Mouse (Mus musculus) lung, adult 2 months (tissue): ENCODE measurements around the gene Trpv2. TPM values are rescaled to one million over a fixed set of nuclear protein-coding genes. Genes with fewer than 3 reads are reported as not detected.

Experiments
- DNase-seq: peaks from one replicate; pipeline ENCODE4 v3.0.0; 2022
- H3K4me1 ChIP-seq: fragments of 200-500 bp; 2 replicates; pipeline ENCODE4 v1.6.1; 2011; ENCODE audit warnings: low read length; ENCODE audit not compliant: control insufficient read depth, insufficient read depth
- H3K4me3 ChIP-seq: fragments of 200-500 bp; replicated peaks from 2 replicates; pipeline ENCODE3; 2011; ENCODE audit warnings: low read depth, mild to moderate bottlenecking, control low read depth, low read length; ENCODE audit errors: extremely low read depth
- CTCF ChIP-seq: fragments of 200-500 bp; IDR thresholded peaks from 2 replicates; pipeline ENCODE4 v1.5.1; 2011; ENCODE audit warnings: mild to moderate bottlenecking, low read length, control low read depth; ENCODE audit not compliant: insufficient read depth
- POLR2A ChIP-seq: fragments of 200-500 bp; IDR thresholded peaks from 2 replicates; pipeline ENCODE4 v1.6.1; 2011; ENCODE audit warnings: low read depth, mild to moderate bottlenecking, control low read depth, low read length, borderline replicate concordance; ENCODE audit errors: extremely low read depth
- WGBS: fragments of 180-500 bp; shearing (Covaris S2); methylation state at CpG from one replicate; pipeline ENCODE4 v1.1.7; 2018; 5-methylcytosine and 5-hydroxymethylcytosine counted together
- polyA plus RNA-seq: library from polyadenylated mRNA; depleted of rRNA; stranded (reverse); fragments of >200 nt; gene quantifications from 2 replicates; pipeline ENCODE4 v1.2.3, GENCODE M21; 2012

Trpv2 gene
- polyA plus RNA-seq, 1 experiment: 21.8 TPM

GRCm38 (mm10) chr11:62621586-62622283 lies 47.4 kb downstream of the Trpv2 start:
- 82% methylated on average over 4 of the region's 4 CpGs for WGBS
- Histone ChIP-seq H3K4me1 (no peaks in the 10 kb centered on the region), H3K4me3 (no peak overlapping the region)
- DNase-seq: no peak
- TF ChIP-seq CTCF (no peak), POLR2A (no peak)

- no peak for DNase-seq
- Histone ChIP-seq H3K4me3 (no peak overlapping the region), H3K4me1 (no peaks in the 10 kb centered on the region)
- TF ChIP-seq POLR2A (no peak), CTCF (no peak)
- WGBS: 82% methylated on average over 4 of the region's 4 CpGs
These were observed 48.6 kb downstream of the Trpv2 start for GRCm38 (mm10) chr11:62622850-62623249.

DNA sequence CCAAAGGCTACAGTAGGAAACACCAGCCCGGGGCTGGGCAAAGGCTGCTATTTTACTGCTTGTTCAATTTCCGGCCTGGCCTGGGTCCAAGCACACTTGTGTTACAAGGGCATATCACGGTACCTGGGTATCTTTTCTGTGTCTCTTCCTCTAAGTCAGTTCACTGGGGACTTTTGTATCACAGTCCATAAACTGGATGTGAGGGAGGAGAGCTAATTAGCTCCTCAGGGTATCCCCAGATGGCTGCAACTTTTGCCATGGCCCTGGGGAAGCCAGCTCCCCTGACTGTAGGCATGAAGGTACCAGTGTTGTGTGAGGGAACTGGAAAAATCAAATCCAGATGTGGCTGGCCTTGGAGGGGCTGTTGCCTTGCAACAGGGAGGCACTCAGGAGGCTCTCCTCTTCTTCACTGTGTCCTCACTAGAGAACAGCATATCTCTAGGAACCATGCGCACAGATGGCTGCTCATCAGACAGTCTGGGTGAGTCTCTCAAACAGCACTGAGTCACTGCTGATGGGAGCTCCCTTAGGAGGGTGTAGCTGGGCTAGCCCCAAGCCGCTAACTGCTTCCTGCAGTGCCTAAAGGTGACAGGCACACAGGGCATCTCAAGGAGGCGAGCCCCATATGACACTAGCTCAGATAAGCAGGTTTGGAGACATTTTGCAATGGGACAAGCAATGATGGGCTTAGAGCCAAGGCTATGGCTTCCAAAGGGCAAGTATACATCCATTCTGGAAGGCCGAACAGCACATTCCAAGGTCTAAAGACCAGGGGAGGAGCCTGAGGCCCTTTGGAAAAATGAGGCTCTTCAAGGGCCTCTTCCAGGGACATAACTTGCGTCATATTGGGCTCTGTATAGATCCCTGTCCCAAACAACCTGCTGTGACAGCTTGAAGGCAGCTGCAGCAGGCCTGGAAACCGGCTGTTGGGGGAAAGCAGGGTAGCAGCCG lies 50.3 kb downstream of the Trpv2 start:
- Histone ChIP-seq H3K4me3 (no peak overlapping the region), H3K4me1 (peaks cover 6% of the 10 kb centered on the region)
- 62% methylated on average over 10 of the region's 10 CpGs for WGBS
- no peak for DNase-seq
- no peak for TF ChIP-seq CTCF
- TF ChIP-seq POLR2A: no peak

DNA sequence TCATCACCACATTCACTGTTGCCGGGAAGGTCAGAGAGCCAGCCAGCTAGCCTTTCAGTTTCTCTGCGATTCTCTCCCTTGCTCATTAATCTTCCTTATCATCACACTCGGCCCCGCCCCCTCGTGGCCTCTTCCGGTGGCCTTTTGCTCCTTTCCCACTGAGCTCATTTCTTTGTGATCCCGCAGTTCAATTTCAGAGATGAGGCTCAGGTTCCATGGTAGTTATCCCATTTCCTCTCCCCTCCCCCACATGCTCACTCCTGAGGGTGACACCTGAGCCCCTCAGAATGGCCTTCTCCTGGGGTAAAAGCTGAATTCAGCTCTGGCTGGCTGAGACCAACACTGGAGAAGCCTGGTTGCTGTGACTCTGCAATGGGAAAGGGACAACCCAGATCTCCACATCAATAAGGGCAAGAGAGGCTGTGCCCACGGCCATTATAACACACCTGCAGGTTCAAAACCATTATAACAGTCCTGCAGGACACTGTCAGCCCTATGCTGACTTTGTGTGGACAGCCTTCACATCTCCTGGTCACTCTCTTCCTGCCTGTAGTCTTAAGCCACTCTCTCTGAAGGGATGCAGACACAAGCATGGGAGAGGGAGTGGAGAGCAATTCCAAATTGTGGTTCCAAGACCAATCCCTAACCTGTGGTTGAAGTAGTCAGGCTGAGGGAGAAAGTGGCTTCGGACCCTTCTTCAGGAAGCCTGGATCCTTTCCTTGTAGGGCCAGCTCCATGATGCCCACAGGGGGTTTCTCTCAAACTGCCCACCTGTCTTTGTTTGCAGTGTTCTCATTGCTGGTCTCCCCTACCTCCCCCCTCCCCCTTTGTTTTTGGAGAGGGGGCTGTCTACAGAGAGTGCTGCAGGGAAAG lies 55.3 kb downstream of the Trpv2 start:
- H3K4me3 ChIP-seq: no peak overlapping the region
- 21% methylated on average over 9 of the region's 9 CpGs for WGBS

GRCm38 (mm10) chr11:62630225-62630821 lies 56.0 kb downstream of the Trpv2 start:
- 23% methylated on average over 11 of the region's 11 CpGs for WGBS
- no peak for DNase-seq
- no peak for TF ChIP-seq CTCF
- no peak for TF ChIP-seq POLR2A
- Histone ChIP-seq H3K4me3 (no peak overlapping the region), H3K4me1 (peaks cover 6% of the 10 kb centered on the region)

More for the DNA sequence above, 55.3 kb downstream of the Trpv2 start:
- no peak for TF ChIP-seq POLR2A
- no peak for TF ChIP-seq CTCF
- no peak for DNase-seq
- peaks cover 6% of the 10 kb centered on the region for H3K4me1 ChIP-seq

DNA sequence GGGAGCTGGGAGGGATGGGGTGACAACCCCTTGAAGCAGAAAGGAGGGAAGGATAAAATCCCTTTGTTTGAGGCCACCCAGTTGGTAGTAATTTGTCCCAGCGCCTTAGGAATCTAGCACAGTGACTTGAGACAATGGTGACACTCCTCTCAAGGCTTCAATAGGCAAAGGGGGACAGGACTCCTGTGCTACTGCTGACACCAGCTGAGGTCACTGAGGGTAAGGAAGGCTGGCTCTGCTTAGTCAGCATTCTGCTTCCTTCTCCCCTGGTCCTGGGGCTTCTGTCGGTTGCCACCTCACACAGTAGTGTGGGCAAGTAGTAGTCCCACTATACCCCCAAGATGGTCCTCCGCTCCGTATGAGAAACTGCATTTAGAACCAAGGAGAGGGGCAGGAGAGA lies 56.9 kb downstream of the Trpv2 start:
- 82% methylated on average over 4 of the region's 4 CpGs for WGBS

DNA sequence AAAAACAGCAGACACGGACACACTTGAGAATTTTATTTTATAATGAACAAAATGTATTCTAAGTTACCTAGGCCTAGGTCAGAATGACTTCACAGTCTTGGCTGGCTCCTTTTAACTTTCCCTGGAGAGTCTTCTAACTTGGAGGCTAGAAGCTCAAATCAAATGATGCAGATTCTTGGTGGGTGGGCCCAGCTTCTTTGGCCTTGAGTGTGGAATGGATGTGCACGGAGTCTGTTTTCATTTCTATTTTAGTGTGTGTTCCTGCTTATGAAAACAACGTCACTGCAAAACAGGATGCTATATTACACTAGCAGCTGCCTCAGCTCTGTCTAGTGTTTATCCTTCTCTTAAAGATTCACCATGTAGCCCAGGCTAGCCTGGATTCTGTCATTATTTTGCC lies 61.1 kb downstream of the Trpv2 start:
- TF ChIP-seq POLR2A: no peak
- TF ChIP-seq CTCF: no peak
- WGBS: 44% methylated on average over 3 of the region's 3 CpGs
- H3K4me1 ChIP-seq: peaks cover 5% of the 10 kb centered on the region; the same call in 1 of the 2 replicates
- DNase-seq: no peak
- no peak overlapping the region for H3K4me3 ChIP-seq

More for the DNA sequence above, 56.9 kb downstream of the Trpv2 start:
- no peak for DNase-seq
- no peak for TF ChIP-seq CTCF
- TF ChIP-seq POLR2A: no peak
- no peak overlapping the region for H3K4me3 ChIP-seq
- H3K4me1 ChIP-seq: peaks cover 7% of the 10 kb centered on the region

DNA sequence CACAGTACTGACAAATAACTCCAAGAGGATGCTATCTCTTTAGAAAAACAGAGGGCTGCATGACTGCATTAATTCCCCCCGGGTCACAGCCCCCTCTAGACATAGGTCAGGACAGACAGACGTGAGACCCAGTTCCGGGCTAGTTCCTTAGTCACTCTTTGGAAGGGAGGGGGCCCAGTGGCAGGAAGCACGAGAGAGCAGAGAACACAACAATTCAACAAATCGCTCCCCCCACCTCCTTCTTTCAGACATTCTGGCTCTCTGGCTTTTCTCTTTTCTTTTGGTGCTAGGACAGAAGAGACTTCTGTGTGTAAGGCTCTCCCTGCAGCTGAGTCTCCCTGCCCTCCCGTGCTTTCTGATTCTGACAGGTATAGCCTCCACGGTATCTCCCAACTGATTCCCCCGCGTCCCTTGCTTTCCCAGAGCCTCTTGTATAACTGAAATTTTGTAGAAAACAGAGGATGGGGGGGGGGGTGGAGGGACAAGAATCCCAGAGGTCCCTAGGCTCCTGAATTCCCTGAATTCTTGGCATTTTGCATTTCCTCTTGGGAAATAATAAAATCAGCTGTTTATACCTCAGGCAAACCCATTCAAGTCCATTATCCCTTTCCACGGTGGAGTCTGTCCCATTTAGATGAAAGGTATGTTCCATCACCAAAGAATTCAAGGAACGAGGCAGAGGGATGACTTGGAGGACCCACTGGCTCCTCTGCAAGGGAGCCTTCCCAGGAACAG lies 62.0 kb downstream of the Trpv2 start:
- no peak for TF ChIP-seq CTCF
- no peak for TF ChIP-seq POLR2A
- DNase-seq: no peak
- H3K4me3 ChIP-seq: no peak overlapping the region
- WGBS: 57% methylated on average over 11 of the region's 11 CpGs
- H3K4me1 ChIP-seq: peaks cover 5% of the 10 kb centered on the region; the same call in 1 of the 2 replicates
